Mouse (Mus musculus) hindbrain, embryonic 11.5 days (tissue): ENCODE measurements around the gene Gla. TPM values are rescaled to one million over a fixed set of nuclear protein-coding genes. Genes with fewer than 3 reads are reported as not detected.

Source experiments
- ATAC-seq: fragments of 200-750 bp; cut with Nextera tagmentation; 2 replicates; pipeline ENCODE4 v1.8.0; 2017; ENCODE audit warnings: mild to moderate bottlenecking, moderate TSS enrichment, moderate library complexity; ENCODE audit not compliant: low FRiP score
- DNase-seq: peaks from one replicate; pipeline ENCODE4 v3.0.0-alpha.2; 2015; ENCODE audit warnings: low spot score
- H3K27ac ChIP-seq: fragments of 300-500 bp; sonication (generic); 2 replicates; pipeline ENCODE4 v1.5.1; 2014; ENCODE audit warnings: mild to moderate bottlenecking, low read depth, low read length
- H3K27me3 ChIP-seq: fragments of 300-500 bp; sonication (generic); 2 replicates; pipeline ENCODE4 v1.6.1; 2014; ENCODE audit warnings: mild to moderate bottlenecking, low read length, moderate library complexity, mixed read lengths; ENCODE audit not compliant: control insufficient read depth, insufficient read depth
- H3K36me3 ChIP-seq: fragments of 300-500 bp; sonication (generic); 2 replicates; pipeline ENCODE4 v1.6.1; 2014; ENCODE audit warnings: mild to moderate bottlenecking, low read length, moderate library complexity, mixed read lengths; ENCODE audit not compliant: control insufficient read depth, insufficient read depth
- H3K4me1 ChIP-seq: fragments of 300-500 bp; sonication (generic); replicated peaks from 2 replicates; pipeline ENCODE4 v1.6.1; 2014; ENCODE audit warnings: low read length, mixed read lengths; ENCODE audit not compliant: control insufficient read depth, insufficient read depth
- H3K4me2 ChIP-seq: fragments of 300-500 bp; sonication (generic); replicated peaks from 2 replicates; pipeline ENCODE4 v1.6.1; 2014; ENCODE audit warnings: mild to moderate bottlenecking, low read depth, low read length
- H3K4me3 ChIP-seq: fragments of 300-500 bp; sonication (generic); 2 replicates; pipeline ENCODE4 v1.5.1; 2014; ENCODE audit warnings: low read depth, low read length
- H3K9ac ChIP-seq: fragments of 300-500 bp; sonication (generic); 2 replicates; pipeline ENCODE4 v1.6.1; 2014; ENCODE audit warnings: low read depth, low read length
- H3K9me3 ChIP-seq: fragments of 300-500 bp; sonication (generic); 2 replicates; pipeline ENCODE4 v1.6.1; 2016; ENCODE audit warnings: low read length; ENCODE audit not compliant: control insufficient read depth
- WGBS: fragments of 180-500 bp; shearing (Covaris S2); extraction: QIAGEN DNeasy Blood & Tissue Kit; methylation state at CpG from one replicate; pipeline ENCODE4 v1.1.7; 2014; 5-methylcytosine and 5-hydroxymethylcytosine counted together
- polyA plus RNA-seq: library from polyadenylated mRNA; unstranded; fragments of >200 nt; fragmentation: Nextera tagmentation; extraction: Ambion mirVana; gene quantifications from 2 replicates; pipeline ENCODE4 v1.2.1, GENCODE M21; 2014

The Gla gene
- polyA plus RNA-seq, 1 experiment from 2014 or later: 3.0 TPM

DNA sequence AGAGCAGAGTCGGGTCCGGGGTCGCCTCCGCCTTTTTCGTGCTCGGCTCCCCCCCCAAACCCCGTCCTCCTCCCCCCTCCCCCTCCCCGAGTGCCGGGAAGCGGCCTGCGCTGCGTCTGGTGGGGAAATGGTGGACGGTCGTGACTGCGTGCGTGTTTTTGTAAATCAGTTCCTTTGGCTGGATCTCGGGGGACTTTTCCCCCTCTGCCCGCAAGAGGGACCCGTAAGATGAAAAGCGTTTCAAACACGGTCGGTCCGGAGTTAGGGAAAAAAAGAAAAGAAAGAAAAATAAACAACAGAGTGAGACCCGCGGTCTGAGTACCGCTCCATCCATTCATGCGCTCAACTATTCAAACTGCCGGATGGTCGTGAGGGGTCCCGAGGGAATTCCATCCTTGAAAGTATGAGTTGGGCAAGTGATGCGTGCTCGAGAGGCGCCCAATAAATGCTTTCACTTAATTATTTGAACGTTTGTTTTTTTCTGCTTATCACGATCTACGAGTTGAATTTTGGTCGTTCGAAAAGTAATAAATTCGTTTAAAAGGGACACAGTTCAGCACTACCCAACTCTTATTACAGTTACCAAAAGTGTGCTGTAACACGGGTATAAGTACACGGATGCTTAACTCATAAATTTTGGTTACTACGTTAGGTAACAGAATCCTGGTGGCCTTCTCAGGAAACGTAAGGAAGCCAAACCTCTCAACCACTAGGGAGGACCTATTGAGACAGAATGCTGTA is 625 bp upstream of the Gla start:
- peak overlapping the region; percentile 58 for H3K9ac ChIP-seq
- peak; percentile 89 for ATAC-seq
- no peaks in the 10 kb centered on the region for H3K4me1 ChIP-seq
- H3K4me2 ChIP-seq: peak overlapping the region; percentile 35
- peak overlapping the region; percentile 88 for H3K27ac ChIP-seq
- H3K9me3 ChIP-seq: no peaks in the 10 kb centered on the region
- peak overlapping the region; percentile 49 for H3K4me3 ChIP-seq
- peak; percentile 58 for DNase-seq
- 16% methylated on average over 39 of the region's 43 CpGs for WGBS
- H3K27me3 ChIP-seq: no peaks in the 10 kb centered on the region
- no peaks in the 10 kb centered on the region for H3K36me3 ChIP-seq

DNA sequence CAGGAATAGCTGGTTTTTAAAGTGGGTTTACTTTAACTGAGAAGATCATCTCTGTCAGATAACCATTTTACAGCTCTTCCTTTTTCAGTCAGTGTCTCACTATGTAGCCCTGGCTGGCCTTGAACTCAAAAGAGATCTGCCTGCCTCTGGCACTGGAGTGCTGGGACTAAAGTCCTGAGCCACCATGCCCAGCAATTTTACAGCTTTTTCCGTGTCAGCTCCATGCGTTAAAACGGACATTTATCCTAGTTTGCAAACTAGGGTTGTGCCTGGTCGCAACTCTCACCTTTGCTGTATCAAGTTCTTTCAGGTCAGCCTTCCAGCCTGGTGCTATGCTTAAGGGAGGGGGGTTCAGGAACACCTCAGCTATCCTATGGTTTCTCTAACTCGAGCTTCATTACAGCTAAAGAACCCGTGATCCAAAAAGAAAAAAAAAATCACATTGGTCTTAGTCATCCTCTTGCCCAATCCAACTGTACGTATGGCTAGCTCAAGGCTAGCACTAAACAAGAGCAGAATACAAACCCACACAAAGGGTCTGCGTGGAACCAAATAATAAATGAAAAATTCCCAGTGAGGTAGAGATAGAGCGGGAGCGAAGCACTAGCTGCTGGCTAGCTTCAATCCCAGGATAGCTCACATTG is 881 bp downstream of the Gla start:
- Histone ChIP-seq H3K4me3 (peak overlapping the region; percentile 46), H3K9me3 (no peaks in the 10 kb centered on the region), H3K4me2 (peak overlapping the region; percentile 44), H3K36me3 (no peaks in the 10 kb centered on the region), H3K9ac (peak overlapping the region; percentile 56), H3K27ac (no peak overlapping the region), H3K27me3 (no peaks in the 10 kb centered on the region), H3K4me1 (no peaks in the 10 kb centered on the region)
- ATAC-seq (no peak), DNase-seq (no peak)
- 34% methylated on average over 10 of the region's 10 CpGs for WGBS

DNA sequence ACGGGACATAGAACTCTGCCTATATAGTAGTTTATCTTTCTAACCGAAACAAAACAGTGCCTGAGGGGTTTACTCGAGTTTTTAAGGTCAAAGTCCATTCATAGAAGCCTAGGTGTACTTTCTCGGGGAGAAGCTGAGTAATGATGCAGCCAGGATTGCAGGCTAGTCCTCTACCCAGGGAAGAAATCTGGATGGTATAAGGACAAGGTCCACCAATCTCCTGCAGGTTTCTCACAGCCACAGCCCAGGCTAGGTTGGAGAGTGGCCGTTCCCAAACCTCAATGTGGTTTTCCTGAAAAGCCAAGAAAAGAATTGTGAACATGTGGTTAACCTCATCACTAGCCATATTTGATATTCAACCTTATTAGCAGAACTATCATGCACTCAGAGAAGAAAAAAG is 11.1 kb downstream of the Gla start:
- Histone ChIP-seq H3K27ac (no peak overlapping the region), H3K27me3 (no peaks in the 10 kb centered on the region), H3K36me3 (no peaks in the 10 kb centered on the region), H3K9ac (no peak overlapping the region), H3K4me1 (no peaks in the 10 kb centered on the region), H3K4me3 (no peak overlapping the region), H3K4me2 (no peak overlapping the region), H3K9me3 (no peaks in the 10 kb centered on the region)
- ATAC-seq: no peak
- 67% methylated on average over 5 of the region's 5 CpGs for WGBS
- DNase-seq: no peak

DNA sequence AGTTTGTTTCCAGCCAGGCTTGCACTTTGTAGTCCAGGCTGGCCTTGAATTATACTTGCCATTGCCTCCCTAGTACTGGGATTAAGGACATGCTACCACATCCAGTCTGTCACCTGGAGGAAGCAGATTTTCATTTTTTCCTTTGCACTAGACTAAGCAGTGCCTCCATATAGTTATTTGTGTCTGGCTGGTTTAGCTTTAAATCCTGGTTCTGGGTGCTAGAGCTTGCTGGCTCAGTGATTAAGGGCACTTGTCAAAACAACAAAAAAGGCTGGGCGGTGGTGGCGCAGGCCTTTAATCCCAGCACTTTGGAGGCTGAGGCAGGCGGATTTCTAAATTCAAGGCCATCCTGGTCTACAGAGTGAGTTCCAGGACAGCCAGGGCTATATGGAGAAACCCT is 11.9 kb downstream of the Gla start:
- Histone ChIP-seq H3K9me3 (no peaks in the 10 kb centered on the region), H3K4me3 (no peak overlapping the region), H3K4me1 (no peaks in the 10 kb centered on the region), H3K27ac (no peak overlapping the region), H3K4me2 (no peak overlapping the region), H3K36me3 (no peaks in the 10 kb centered on the region), H3K9ac (no peak overlapping the region), H3K27me3 (no peaks in the 10 kb centered on the region)
- 83% methylated on average over 3 of the region's 3 CpGs for WGBS
- ATAC-seq: no peak
- no peak for DNase-seq

DNA sequence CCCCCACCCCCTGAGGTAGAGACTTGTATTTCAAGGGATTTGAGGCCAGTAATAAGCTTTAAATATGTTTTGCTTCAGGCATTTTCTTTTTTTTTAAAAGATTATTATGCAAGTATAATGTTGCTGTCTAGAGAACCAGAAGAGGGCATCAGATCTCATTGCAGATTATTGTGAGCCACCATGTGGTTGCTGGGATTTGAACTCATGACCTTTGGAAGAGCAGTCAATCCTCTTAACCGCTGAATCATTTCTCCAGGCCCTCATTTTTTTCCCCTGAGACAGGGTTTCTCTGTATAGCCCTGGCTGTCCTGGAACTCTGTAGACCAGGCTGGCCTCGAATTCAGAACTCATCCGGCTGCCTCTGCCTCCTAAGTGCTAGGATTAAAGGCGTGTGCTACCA is 12.7 kb downstream of the Gla start:
- no peak overlapping the region for H3K4me3 ChIP-seq
- H3K9me3 ChIP-seq: no peaks in the 10 kb centered on the region
- H3K27me3 ChIP-seq: no peaks in the 10 kb centered on the region
- ATAC-seq: no peak
- WGBS: 90% methylated on average over 4 of the region's 4 CpGs
- no peaks in the 10 kb centered on the region for H3K4me1 ChIP-seq
- H3K4me2 ChIP-seq: no peak overlapping the region
- no peak overlapping the region for H3K9ac ChIP-seq
- DNase-seq: no peak
- no peak overlapping the region for H3K27ac ChIP-seq
- H3K36me3 ChIP-seq: no peaks in the 10 kb centered on the region

DNA sequence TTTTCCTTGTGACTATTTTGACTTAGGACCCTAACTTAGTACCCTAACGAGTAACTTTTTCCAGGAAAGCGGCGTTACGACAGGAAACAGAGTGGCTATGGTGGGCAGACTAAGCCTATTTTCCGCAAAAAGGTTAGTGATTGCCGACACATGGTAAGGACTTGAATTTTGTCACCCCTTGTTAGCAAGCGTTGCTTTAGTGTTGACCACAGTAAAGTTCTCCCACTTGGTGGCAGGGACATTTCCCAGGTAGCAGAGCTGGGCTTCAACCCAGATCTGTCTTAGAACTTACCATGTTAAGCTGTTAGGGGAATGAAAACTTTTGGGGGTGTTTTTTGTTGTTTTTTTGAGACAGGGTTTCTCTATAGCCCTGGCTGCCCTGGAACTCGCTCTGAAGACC is 14.5 kb downstream of the Gla start:
- no peak overlapping the region for H3K27ac ChIP-seq
- 29% methylated on average over 8 of the region's 8 CpGs for WGBS
- H3K9me3 ChIP-seq: no peaks in the 10 kb centered on the region
- no peaks in the 10 kb centered on the region for H3K36me3 ChIP-seq
- H3K4me3 ChIP-seq: peak overlapping the region; percentile 58
- peak overlapping the region; percentile 72 for H3K9ac ChIP-seq
- H3K4me1 ChIP-seq: no peaks in the 10 kb centered on the region
- peak overlapping the region; percentile 49 for H3K4me2 ChIP-seq
- H3K27me3 ChIP-seq: no peaks in the 10 kb centered on the region
- no peak for ATAC-seq
- no peak for DNase-seq

DNA sequence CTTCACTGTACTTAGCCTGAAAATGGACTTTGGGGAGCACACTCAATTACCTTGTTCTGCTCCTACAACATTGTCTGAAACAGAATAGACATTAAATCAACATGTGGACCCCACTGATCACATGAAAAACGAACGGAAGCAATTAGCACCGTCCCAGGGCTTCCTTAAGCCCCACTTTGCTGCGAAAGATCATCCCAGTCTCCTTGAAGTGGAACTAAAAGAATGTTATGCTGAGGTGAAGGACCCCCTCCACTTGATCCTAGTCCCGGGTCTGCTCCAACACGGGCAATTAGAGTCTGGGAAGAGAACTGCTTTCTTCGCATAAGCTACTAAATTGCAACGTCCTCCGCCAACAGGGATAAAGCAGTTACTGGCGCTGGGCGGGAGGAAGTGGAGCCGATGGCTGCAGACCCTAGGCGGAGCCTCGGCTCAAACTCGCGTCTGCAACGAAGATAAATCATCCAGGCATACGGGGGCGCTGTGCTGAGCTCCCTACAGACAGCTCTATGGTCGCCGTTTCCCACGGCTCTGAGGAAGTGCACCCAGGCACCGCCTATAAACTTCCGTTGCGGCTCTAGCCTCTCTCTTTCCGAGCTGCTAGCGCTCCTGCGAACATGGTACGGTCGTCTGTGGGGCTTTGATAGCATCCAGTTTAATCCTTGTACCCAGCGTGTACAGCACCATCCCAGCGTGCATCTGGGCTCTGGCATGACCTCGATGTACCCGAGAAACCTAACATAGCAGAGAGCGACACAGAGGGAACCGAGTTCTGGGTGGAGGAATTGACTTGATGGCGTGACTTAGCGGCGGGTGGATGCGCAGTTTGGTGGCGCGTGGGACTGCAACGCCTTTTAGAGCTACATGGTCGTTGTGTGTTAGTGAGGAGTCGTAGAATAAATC is 15.6 kb downstream of the Gla start, which contains the start of gene Rpl36a:
Rpl36a (plus strand) TSS at position 552 of the 900 bp plus-strand sequence.
- ATAC-seq (peak; percentile 97), DNase-seq (peak; percentile 88)
- Histone ChIP-seq H3K36me3 (no peaks in the 10 kb centered on the region), H3K4me1 (no peaks in the 10 kb centered on the region), H3K27ac (peak within 1 kb of the TSS; percentile 78), H3K9me3 (no peaks in the 10 kb centered on the region), H3K27me3 (no peaks in the 10 kb centered on the region), H3K4me3 (peak within 1 kb of the TSS; percentile 58), H3K9ac (peak within 1 kb of the TSS; percentile 72), H3K4me2 (peak within 1 kb of the TSS; percentile 49)
- WGBS: 18% methylated on average over 45 of the region's 45 CpGs

DNA sequence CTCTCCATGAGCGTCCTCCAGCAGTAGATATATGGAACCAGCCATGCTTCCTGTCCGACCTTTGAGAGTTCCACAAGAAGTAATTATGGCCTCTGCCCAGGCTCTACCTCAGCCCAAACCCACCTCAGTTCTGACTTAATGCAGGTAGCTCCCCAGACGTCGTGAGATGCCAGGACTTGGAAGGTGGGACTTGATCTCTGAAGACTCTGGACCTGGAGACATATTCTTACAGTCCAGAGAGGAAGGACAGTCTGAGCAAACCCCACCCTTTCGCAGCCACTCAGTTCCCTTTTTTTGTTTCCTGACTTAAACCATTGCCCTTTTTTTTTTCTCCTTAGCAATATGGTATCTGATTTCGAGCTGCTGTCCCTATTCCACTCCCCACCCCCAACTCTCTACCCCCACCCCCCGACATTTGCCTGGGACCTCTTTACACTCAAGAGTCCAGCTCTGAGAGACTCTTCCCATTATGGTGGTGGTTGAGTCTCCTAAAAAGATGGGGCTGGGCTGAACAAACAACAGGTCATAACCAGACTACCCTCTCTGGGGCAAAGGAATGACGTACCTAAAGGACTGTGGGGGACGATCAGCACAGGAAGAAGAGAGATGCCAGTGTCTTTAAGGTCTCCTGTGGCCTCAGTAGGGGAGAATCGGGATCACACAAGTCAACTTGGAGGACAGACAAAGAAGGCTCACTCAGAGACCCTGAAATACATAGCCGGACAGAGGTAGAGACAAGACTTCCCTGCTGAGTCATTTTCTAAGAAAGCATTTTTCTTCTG is 17.8 kb downstream of the Gla start, which contains the start of gene Btk:
Btk (minus strand) TSS at position 683 of the 782 bp plus-strand sequence.
- Histone ChIP-seq H3K4me1 (no peaks in the 10 kb centered on the region), H3K27ac (no peak within 1 kb of the TSS), H3K36me3 (no peaks in the 10 kb centered on the region), H3K4me3 (no peak within 1 kb of the TSS), H3K9me3 (no peaks in the 10 kb centered on the region), H3K4me2 (no peak within 1 kb of the TSS), H3K9ac (no peak within 1 kb of the TSS), H3K27me3 (no peaks in the 10 kb centered on the region)
- no peak for DNase-seq
- ATAC-seq: no peak
- 79% methylated on average over 11 of the region's 11 CpGs for WGBS
